Mouse (Mus musculus) MEL (cell line): ENCODE results near the gene Wdr26. TPM values are rescaled to one million over a fixed set of nuclear protein-coding genes. Genes with fewer than 3 reads are reported as not detected.
A peak's percentile ranks its signal among the peaks of the same experiment; 100 is the strongest.

Experiments
- DNase-seq: peaks from one replicate; pipeline ENCODE4 v3.0.0; 2011; ENCODE audit warnings: low read depth, low spot score
- H3K27ac ChIP-seq: 2 replicates; pipeline ENCODE4 v1.5.1; 2012; ENCODE audit warnings: low read depth, mild to moderate bottlenecking, control low read depth, low read length, moderate library complexity; ENCODE audit not compliant: control insufficient read depth
- H3K27me3 ChIP-seq, 2 experiments: fragments of 150-350 bp in 1 of 2; sonication (generic) in 1 of 2; 2 replicates each; pipeline ENCODE4 v1.6.1; 2012; ENCODE audit warnings: low read length in 2 of 2, mild to moderate bottlenecking in 2 of 2, improper control_type of control experiment in 1 of 2, moderate library complexity in 1 of 2; ENCODE audit not compliant: insufficient read depth in 2 of 2, control insufficient read depth in 1 of 2
- H3K36me3 ChIP-seq, 2 experiments: 2 replicates each; pipeline ENCODE4 v1.6.1; 2012 to 2014; ENCODE audit warnings: low read length in 2 of 2, improper control_type of control experiment in 1 of 2, inconsistent platforms in 1 of 2, mild to moderate bottlenecking in 1 of 2; ENCODE audit not compliant: insufficient read depth in 2 of 2, control insufficient read depth in 1 of 2
- H3K4me1 ChIP-seq, 2 experiments: fragments of 150-350 bp in 1 of 2; sonication (generic) in 1 of 2; 2 replicates each; pipeline ENCODE4 v1.6.1; 2012; ENCODE audit warnings: low read length in 2 of 2, improper control_type of control experiment in 1 of 2, mild to moderate bottlenecking in 1 of 2; ENCODE audit not compliant: insufficient read depth in 2 of 2, control insufficient read depth in 1 of 2
- H3K4me3 ChIP-seq, 2 experiments: fragments of 150-350 bp in 1 of 2; sonication (generic) in 1 of 2; 2 replicates each; pipeline ENCODE4 v1.5.1; 2012; ENCODE audit warnings: low read depth in 2 of 2, low read length in 2 of 2, mild to moderate bottlenecking in 2 of 2, moderate library complexity in 2 of 2, control low read depth in 1 of 2, improper control_type of control experiment in 1 of 2; ENCODE audit not compliant: control insufficient read depth in 1 of 2, insufficient read depth in 1 of 2
- H3K79me2 ChIP-seq: 2 replicates; pipeline ENCODE4 v1.6.1; 2012; ENCODE audit warnings: mild to moderate bottlenecking, low read length, moderate library complexity; ENCODE audit not compliant: control insufficient read depth, poor library complexity, insufficient read depth
- H3K9ac ChIP-seq: 2 replicates; pipeline ENCODE4 v1.6.1; 2012; ENCODE audit warnings: low read depth, mild to moderate bottlenecking, control low read depth, low read length, moderate library complexity; ENCODE audit not compliant: control insufficient read depth, poor library complexity, severe bottlenecking
- H3K9me3 ChIP-seq: fragments of 150-350 bp; sonication (generic); replicated peaks from 2 replicates; pipeline ENCODE4 v1.6.1; 2012; ENCODE audit warnings: mild to moderate bottlenecking, low read length, improper control_type of control experiment, moderate library complexity; ENCODE audit not compliant: insufficient read depth
- BHLHE40 ChIP-seq: IDR thresholded peaks from 2 replicates; pipeline ENCODE4 v1.6.1; 2012; ENCODE audit warnings: low read depth, mild to moderate bottlenecking, inconsistent platforms, low read length, improper control_type of control experiment, borderline replicate concordance
- CHD1 ChIP-seq: IDR thresholded peaks from 2 replicates; pipeline ENCODE4 v1.6.1; 2012; ENCODE audit warnings: low read depth, mild to moderate bottlenecking, inconsistent platforms, low read length, improper control_type of control experiment
- CHD2 ChIP-seq: IDR thresholded peaks from 2 replicates; pipeline ENCODE4 v1.6.1; 2011; ENCODE audit warnings: low read length, improper control_type of control experiment
- CTCF ChIP-seq, 3 experiments: IDR thresholded peaks in 2 of 3; conservative IDR thresholded peaks in 1 of 3; 2 replicates each; pipeline ENCODE4 v1.5.1; 2011 to 2012; ENCODE audit warnings: low read length in 3 of 3, low read depth in 2 of 3, mild to moderate bottlenecking in 2 of 3, improper control_type of control experiment in 1 of 3, inconsistent platforms in 1 of 3, mixed read lengths in 1 of 3, moderate library complexity in 1 of 3; ENCODE audit not compliant: control insufficient read depth in 1 of 3, insufficient read depth in 1 of 3, poor library complexity in 1 of 3, severe bottlenecking in 1 of 3
- E2F4 ChIP-seq: IDR thresholded peaks from 2 replicates; pipeline ENCODE4 v1.6.1; 2011; ENCODE audit warnings: low read depth, low read length, improper control_type of control experiment, borderline replicate concordance
- ELF1 ChIP-seq: IDR thresholded peaks from 2 replicates; pipeline ENCODE4 v1.6.1; 2014; ENCODE audit warnings: low read depth, mild to moderate bottlenecking, inconsistent platforms, low read length, improper control_type of control experiment, moderate library complexity
- EP300 ChIP-seq, 2 experiments: IDR thresholded peaks; 2 replicates each; pipeline ENCODE4 v1.6.1; 2011; ENCODE audit warnings: improper control_type of control experiment in 2 of 2, low read length in 2 of 2, low read depth in 1 of 2, mild to moderate bottlenecking in 1 of 2
- ETS1 ChIP-seq: IDR thresholded peaks from 2 replicates; pipeline ENCODE4 v1.6.1; 2012; ENCODE audit warnings: low read depth, mild to moderate bottlenecking, inconsistent platforms, low read length, improper control_type of control experiment, moderate library complexity
- GABPA ChIP-seq: IDR thresholded peaks from 2 replicates; pipeline ENCODE4 v1.6.1; 2012; ENCODE audit warnings: low read depth, mild to moderate bottlenecking, inconsistent platforms, low read length, improper control_type of control experiment, moderate library complexity
- GATA1 ChIP-seq: IDR thresholded peaks from 2 replicates; pipeline ENCODE4 v1.6.1; 2011; ENCODE audit warnings: low read depth, low read length, improper control_type of control experiment
- HCFC1 ChIP-seq: IDR thresholded peaks from 2 replicates; pipeline ENCODE4 v1.6.1; 2012; ENCODE audit warnings: low read depth, mild to moderate bottlenecking, inconsistent platforms, low read length, improper control_type of control experiment, moderate library complexity
- JUND ChIP-seq: IDR thresholded peaks from 2 replicates; pipeline ENCODE4 v1.6.1; 2011; ENCODE audit warnings: low read depth, mild to moderate bottlenecking, improper control_type of control experiment, low read length
- KAT2A ChIP-seq: conservative IDR thresholded peaks from 2 replicates; pipeline ENCODE4 v1.6.1; 2012; ENCODE audit warnings: low read depth, low read length, improper control_type of control experiment, inconsistent platforms
- MAFK ChIP-seq: IDR thresholded peaks from 2 replicates; pipeline ENCODE4 v1.6.1; 2011; ENCODE audit warnings: low read depth, mild to moderate bottlenecking, low read length, improper control_type of control experiment, borderline replicate concordance
- MAX ChIP-seq: IDR thresholded peaks from 2 replicates; pipeline ENCODE4 v1.6.1; 2011; ENCODE audit warnings: low read length, improper control_type of control experiment
- MAZ ChIP-seq: IDR thresholded peaks from 2 replicates; pipeline ENCODE4 v1.6.1; 2012; ENCODE audit warnings: low read depth, mild to moderate bottlenecking, inconsistent platforms, low read length, improper control_type of control experiment
- MXI1 ChIP-seq: IDR thresholded peaks from 2 replicates; pipeline ENCODE4 v1.6.1; 2011; ENCODE audit warnings: mild to moderate bottlenecking, low read depth, low read length, improper control_type of control experiment
- MYB ChIP-seq: IDR thresholded peaks from 2 replicates; pipeline ENCODE4 v1.6.1; 2011; ENCODE audit warnings: mild to moderate bottlenecking, low read depth, low read length, improper control_type of control experiment
- NRF1 ChIP-seq: IDR thresholded peaks from 2 replicates; pipeline ENCODE4 v1.6.1; 2014; ENCODE audit warnings: low read depth, mild to moderate bottlenecking, inconsistent platforms, low read length, improper control_type of control experiment, moderate library complexity; ENCODE audit not compliant: poor library complexity, insufficient read depth, severe bottlenecking
- POLR2A ChIP-seq, 2 experiments: IDR thresholded peaks; 2 replicates each; pipeline ENCODE4 v1.6.1; 2011 to 2012; ENCODE audit warnings: low read length in 2 of 2, mild to moderate bottlenecking in 2 of 2, control low read depth in 1 of 2, improper control_type of control experiment in 1 of 2, low read depth in 1 of 2, moderate library complexity in 1 of 2; ENCODE audit not compliant: control insufficient read depth in 1 of 2, insufficient read depth in 1 of 2, poor library complexity in 1 of 2
- POLR2AphosphoS2 ChIP-seq: IDR thresholded peaks from 2 replicates; pipeline ENCODE4 v1.6.1; 2011; ENCODE audit warnings: low read length, improper control_type of control experiment
- RAD21 ChIP-seq: IDR thresholded peaks from 2 replicates; pipeline ENCODE4 v1.6.1; 2011; ENCODE audit warnings: mild to moderate bottlenecking, low read depth, low read length, improper control_type of control experiment
- RCOR1 ChIP-seq: IDR thresholded peaks from 2 replicates; pipeline ENCODE4 v1.6.1; 2012; ENCODE audit warnings: low read depth, mild to moderate bottlenecking, inconsistent platforms, low read length, improper control_type of control experiment
- SIN3A ChIP-seq: IDR thresholded peaks from 2 replicates; pipeline ENCODE4 v1.6.1; 2012; ENCODE audit warnings: low read length, improper control_type of control experiment, inconsistent platforms
- SMC3 ChIP-seq: IDR thresholded peaks from 2 replicates; pipeline ENCODE4 v1.6.1; 2011; ENCODE audit warnings: low read depth, low read length, improper control_type of control experiment
- TAL1 ChIP-seq: IDR thresholded peaks from 2 replicates; pipeline ENCODE4 v1.6.1; 2012; ENCODE audit warnings: mild to moderate bottlenecking, inconsistent platforms, low read length, moderate library complexity, mixed read lengths
- TBP ChIP-seq: IDR thresholded peaks from 2 replicates; pipeline ENCODE4 v1.8.0; 2011; ENCODE audit warnings: low read depth, low read length, improper control_type of control experiment
- TCF12 ChIP-seq: IDR thresholded peaks from 2 replicates; pipeline ENCODE4 v1.6.1; 2014; ENCODE audit warnings: low read depth, mild to moderate bottlenecking, inconsistent platforms, low read length, improper control_type of control experiment, moderate library complexity
- UBTF ChIP-seq: IDR thresholded peaks from 2 replicates; pipeline ENCODE4 v1.6.1; 2012; ENCODE audit warnings: low read depth, mild to moderate bottlenecking, inconsistent platforms, low read length, improper control_type of control experiment, moderate library complexity, borderline replicate concordance; ENCODE audit not compliant: insufficient read depth
- USF1 ChIP-seq: IDR thresholded peaks from 2 replicates; pipeline ENCODE4 v1.6.1; 2014; ENCODE audit warnings: low read depth, mild to moderate bottlenecking, inconsistent platforms, low read length, improper control_type of control experiment, moderate library complexity
- USF2 ChIP-seq, 2 experiments: IDR thresholded peaks; 2 replicates each; pipeline ENCODE4 v1.6.1; 2011 to 2012; ENCODE audit warnings: improper control_type of control experiment in 2 of 2, low read length in 2 of 2, borderline replicate concordance in 1 of 2, inconsistent platforms in 1 of 2, low read depth in 1 of 2, mild to moderate bottlenecking in 1 of 2; ENCODE audit not compliant: insufficient read depth in 1 of 2
- ZC3H11A ChIP-seq: IDR thresholded peaks from 2 replicates; pipeline ENCODE4 v1.6.1; 2012; ENCODE audit warnings: low read depth, mild to moderate bottlenecking, inconsistent platforms, low read length, improper control_type of control experiment
- ZKSCAN1 ChIP-seq: IDR thresholded peaks from 2 replicates; pipeline ENCODE4 v1.6.1; 2012; ENCODE audit warnings: low read depth, mild to moderate bottlenecking, inconsistent platforms, low read length, improper control_type of control experiment, moderate library complexity
- ZMIZ1 ChIP-seq: IDR thresholded peaks from 2 replicates; pipeline ENCODE4 v1.6.1; 2012; ENCODE audit warnings: low read depth, mild to moderate bottlenecking, inconsistent platforms, low read length, improper control_type of control experiment, moderate library complexity
- ZNF384 ChIP-seq: IDR thresholded peaks from 2 replicates; pipeline ENCODE4 v1.6.1; 2012; ENCODE audit warnings: low read depth, mild to moderate bottlenecking, inconsistent platforms, low read length, improper control_type of control experiment
- polyA plus RNA-seq, 2 experiments: library from polyadenylated mRNA; stranded (reverse) in 1 of 2; unstranded in 1 of 2; fragments of >175 nt in 1 of 2; fragments of >200 nt in 1 of 2; gene quantifications; 2 replicates each; pipeline versions ENCODE4 v1.2.1 to v1.2.4; 2012; ENCODE audit warnings: low replicate concordance in 2 of 2, low read depth in 1 of 2; ENCODE audit not compliant: insufficient read length in 2 of 2, insufficient read depth in 1 of 2, missing spikeins in 1 of 2
- total RNA-seq: library from RNA; depleted of rRNA; stranded (reverse); fragments of 300-350 nt; gene quantifications from 2 replicates; pipeline ENCODE4 v1.2.3, GENCODE M21; 2012

The Wdr26 gene
- total and polyA plus RNA-seq, 3 experiments: 21.6 to 35.1 TPM; not detected in 1

DNA sequence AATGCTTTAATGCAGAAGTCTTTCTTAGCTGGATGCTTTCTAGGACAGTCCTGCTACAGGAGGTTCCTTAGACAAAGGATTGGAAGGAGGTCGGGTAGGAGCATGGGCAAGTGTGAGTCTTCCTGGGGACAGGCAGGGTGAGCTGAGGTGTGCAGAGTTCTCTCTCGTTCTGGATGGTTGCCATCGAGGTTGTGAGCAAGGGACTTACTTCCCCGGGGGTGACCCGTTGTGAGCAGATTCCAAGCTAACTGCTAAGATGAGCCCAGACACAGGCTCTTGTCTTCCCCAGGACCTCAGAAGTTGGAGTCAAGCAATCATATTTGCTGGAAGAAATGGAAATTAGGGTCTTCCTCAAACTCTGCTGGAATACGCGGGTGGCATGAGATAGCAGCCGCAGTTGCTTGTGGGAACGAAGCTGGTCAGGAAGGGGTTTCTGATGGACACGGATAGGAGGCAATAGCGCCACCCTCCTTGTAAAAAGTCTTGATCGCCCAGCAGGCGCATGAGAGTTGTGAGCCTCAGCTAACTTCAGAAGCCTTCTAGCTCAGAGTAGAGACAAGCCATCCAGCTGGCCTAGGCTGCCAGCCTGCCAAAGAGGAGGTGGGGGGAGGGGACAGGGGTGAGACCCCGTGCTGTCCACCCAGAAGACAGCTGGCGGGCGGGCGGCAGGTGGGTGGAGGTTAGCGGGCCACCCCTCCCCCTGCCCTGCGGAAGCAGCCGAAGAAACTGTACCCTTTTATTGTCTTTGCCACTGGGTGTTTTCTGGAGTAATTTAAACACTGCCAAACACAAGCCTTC lies 44.3 kb upstream of the Wdr26 start:
- no peaks in the 10 kb centered on the region for H3K27me3 ChIP-seq
- DNase-seq: peak; percentile 85
- no peaks in the 10 kb centered on the region; the same call in 1 of the 2 replicates for H3K79me2 ChIP-seq
- no peaks in the 10 kb centered on the region for H3K9me3 ChIP-seq
- peak overlapping the region; percentile 73 for H3K9ac ChIP-seq
- H3K36me3 ChIP-seq: peaks cover 0 to 21% of the 10 kb centered on the region in 2 experiments; a peak in 2 of 4 replicates
- H3K4me3 ChIP-seq: peak overlapping the region; percentile 60 to 72
- H3K27ac ChIP-seq: peak overlapping the region; percentile 91
- H3K4me1 ChIP-seq: peaks cover 16 to 36% of the 10 kb centered on the region in 2 experiments
- TF ChIP-seq ZKSCAN1: no peak
- no peak for TF ChIP-seq USF1
- 0 out of 2 replicates have a peak, but pooled peaks have one; percentile 30 for TF ChIP-seq E2F4
- TF ChIP-seq KAT2A: no peak
- TF ChIP-seq SMC3: peak; percentile 16; the same call in 1 of the 2 replicates
- peak; percentile 78 for TF ChIP-seq MXI1
- TF ChIP-seq ETS1: no peak; the same call in none of the 2 replicates
- peak in 1 of 2 experiments; percentile 21; a peak in 1 of 4 replicates for TF ChIP-seq EP300 (IDR thresholded peaks at IDR 0.05; ENCODE audit: low read depth in 1 of 2, low read length in 2 of 2)
- peak; percentile 22; the same call in 1 of the 2 replicates for TF ChIP-seq ELF1
- no peak for TF ChIP-seq JUND
- no peak for TF ChIP-seq GABPA
- peak; percentile 46 for TF ChIP-seq TAL1
- TF ChIP-seq MYB: no peak
- 0 out of 2 replicates have a peak, but pooled peaks have one; percentile 39 for TF ChIP-seq ZMIZ1
- TF ChIP-seq GATA1: peak; percentile 51; the same call in 1 of the 2 replicates
- 0 out of 2 replicates have a peak, but pooled peaks have one; percentile 25 for TF ChIP-seq NRF1
- peak; percentile 37 for TF ChIP-seq SIN3A
- 0 out of 2 replicates have a peak, but pooled peaks have one; percentile 20 for TF ChIP-seq TBP
- TF ChIP-seq MAX: peak; percentile 47
- peak in 1 of 2 experiments; percentile 39; a peak in 1 of 4 replicates for TF ChIP-seq POLR2A (IDR thresholded peaks at IDR 0.05; ENCODE audit: control insufficient read depth in 1 of 2, insufficient read depth in 1 of 2, low read depth in 1 of 2, low read length in 2 of 2, poor library complexity in 1 of 2)
- TF ChIP-seq MAZ: no peak
- peak; percentile 44 for TF ChIP-seq RCOR1
- no peak for TF ChIP-seq ZC3H11A
- TF ChIP-seq HCFC1: peak; percentile 65
- TF ChIP-seq CHD2: no peak
- TF ChIP-seq POLR2AphosphoS2: peak; percentile 53; the same call in 1 of the 2 replicates
- peak; percentile 57 for TF ChIP-seq TCF12
- TF ChIP-seq USF2 (IDR thresholded peaks at IDR 0.05; ENCODE audit: borderline replicate concordance in 1 of 2, insufficient read depth in 1 of 2, low read depth in 1 of 2, low read length in 2 of 2): no peak
- no peak for TF ChIP-seq MAFK
- no peak for TF ChIP-seq BHLHE40
- TF ChIP-seq RAD21: peak; percentile 9
- peak; percentile 20 to 54 (median 39); a peak in 4 of 6 replicates for TF ChIP-seq CTCF (IDR thresholded peaks at IDR 0.05 in 2 of 3, conservative IDR thresholded peaks at IDR 0.05 in 1 of 3; ENCODE audit: control insufficient read depth in 1 of 3, insufficient read depth in 1 of 3, low read depth in 2 of 3, low read length in 3 of 3, poor library complexity in 1 of 3, severe bottlenecking in 1 of 3)
- peak; percentile 37; the same call in 1 of the 2 replicates for TF ChIP-seq ZNF384
- TF ChIP-seq UBTF: no peak
- no peak for TF ChIP-seq CHD1
